Mouse (Mus musculus) megakaryocyte, embryonic 14.5 days (primary cell): ENCODE data around the gene Gramd1b. TPM values are rescaled to one million over a fixed set of nuclear protein-coding genes. Genes with fewer than 3 reads are reported as not detected.

Source experiments
- H3K27me3 ChIP-seq: replicated peaks from 2 replicates; pipeline ENCODE3; 2012; ENCODE audit warnings: inconsistent platforms
- H3K36me3 ChIP-seq: replicated peaks from 2 replicates; pipeline ENCODE3; 2012; ENCODE audit warnings: low read length, inconsistent platforms, mixed read lengths
- H3K4me1 ChIP-seq: 2 replicates; pipeline ENCODE4 v1.6.1; 2012; ENCODE audit warnings: inconsistent platforms
- H3K4me3 ChIP-seq: replicated peaks from 2 replicates; pipeline ENCODE3; 2012; ENCODE audit warnings: moderate library complexity, mild to moderate bottlenecking, inconsistent platforms
- H3K9me3 ChIP-seq: 2 replicates; pipeline ENCODE4 v1.6.1; 2012; ENCODE audit warnings: inconsistent platforms
- FLI1 ChIP-seq: IDR thresholded peaks from 2 replicates; pipeline ENCODE4 v1.6.1; 2012; ENCODE audit warnings: low read length, inconsistent platforms, mixed read lengths
- GATA1 ChIP-seq: IDR thresholded peaks from 3 replicates; pipeline ENCODE4 v1.6.1; 2012; ENCODE audit warnings: mixed read lengths, low read length, inconsistent platforms, borderline replicate concordance
- polyA plus RNA-seq: library from polyadenylated mRNA; stranded (reverse); fragments of >175 nt; gene quantifications from 2 replicates; pipeline ENCODE4 v1.2.3, GENCODE M21; 2012; ENCODE audit warnings: low replicate concordance; ENCODE audit not compliant: insufficient read depth

Gene Gramd1b
- polyA plus RNA-seq, 1 experiment = 3.1 TPM

GRCm38 (mm10) chr9:40481271-40481670 lies 49.9 kb downstream of the Gramd1b start:
- TF ChIP-seq FLI1 (no peak), GATA1 (no peak)
- peaks cover 12% of the 10 kb centered on the region for H3K27me3 ChIP-seq
- peaks cover 17% of the 10 kb centered on the region for H3K4me1 ChIP-seq
- H3K9me3 ChIP-seq = peaks cover 4% of the 10 kb centered on the region; the same call in 1 of the 2 replicates
- no peak overlapping the region for H3K4me3 ChIP-seq
- no peaks in the 10 kb centered on the region for H3K36me3 ChIP-seq

- Histone ChIP-seq H3K9me3 (no peaks in the 10 kb centered on the region), H3K36me3 (no peaks in the 10 kb centered on the region), H3K4me1 (peaks cover 17% of the 10 kb centered on the region), H3K27me3 (peaks cover 18% of the 10 kb centered on the region), H3K4me3 (no peak overlapping the region)
- TF ChIP-seq GATA1 (no peak), FLI1 (no peak)
Measured at GRCm38 (mm10) chr9:40479333-40479732, 51.9 kb downstream of the Gramd1b start.

- H3K4me1 ChIP-seq = peaks cover 17% of the 10 kb centered on the region
- H3K27me3 ChIP-seq = peaks cover 18% of the 10 kb centered on the region
- no peak for TF ChIP-seq FLI1
- TF ChIP-seq GATA1 = no peak
- H3K36me3 ChIP-seq = no peaks in the 10 kb centered on the region
- no peak overlapping the region for H3K4me3 ChIP-seq
- no peaks in the 10 kb centered on the region for H3K9me3 ChIP-seq
Measured at GRCm38 (mm10) chr9:40478146-40478900, 52.9 kb downstream of the Gramd1b start.

GRCm38 (mm10) chr9:40477611-40478010 lies 53.6 kb downstream of the Gramd1b start:
- TF ChIP-seq FLI1 = no peak
- no peak for TF ChIP-seq GATA1
- no peaks in the 10 kb centered on the region for H3K36me3 ChIP-seq
- no peak overlapping the region for H3K4me3 ChIP-seq
- no peaks in the 10 kb centered on the region for H3K9me3 ChIP-seq
- peaks cover 22% of the 10 kb centered on the region for H3K27me3 ChIP-seq
- peaks cover 17% of the 10 kb centered on the region for H3K4me1 ChIP-seq

- H3K9me3 ChIP-seq = no peaks in the 10 kb centered on the region
- H3K36me3 ChIP-seq = no peaks in the 10 kb centered on the region
- peaks cover 4% of the 10 kb centered on the region for H3K4me1 ChIP-seq
- TF ChIP-seq GATA1 (no peak), FLI1 (no peak)
- peaks cover 21% of the 10 kb centered on the region for H3K27me3 ChIP-seq
- no peak overlapping the region for H3K4me3 ChIP-seq
Measured at GRCm38 (mm10) chr9:40476098-40476497, 55.1 kb downstream of the Gramd1b start.

- peaks cover 24% of the 10 kb centered on the region for H3K27me3 ChIP-seq
- TF ChIP-seq GATA1 = no peak
- TF ChIP-seq FLI1 = no peak
- no peaks in the 10 kb centered on the region for H3K9me3 ChIP-seq
- no peak overlapping the region for H3K4me3 ChIP-seq
- H3K4me1 ChIP-seq = no peaks in the 10 kb centered on the region
- H3K36me3 ChIP-seq = no peaks in the 10 kb centered on the region
Measured at GRCm38 (mm10) chr9:40472961-40473510, 58.1 kb downstream of the Gramd1b start.

- Histone ChIP-seq H3K4me3 (no peak overlapping the region), H3K27me3 (peaks cover 31% of the 10 kb centered on the region), H3K4me1 (no peaks in the 10 kb centered on the region), H3K36me3 (no peaks in the 10 kb centered on the region), H3K9me3 (no peaks in the 10 kb centered on the region)
- no peak for TF ChIP-seq GATA1
- TF ChIP-seq FLI1 = no peak
Measured at GRCm38 (mm10) chr9:40469403-40470137, 61.6 kb downstream of the Gramd1b start.

GRCm38 (mm10) chr9:40466782-40467181 lies 64.4 kb downstream of the Gramd1b start:
- no peaks in the 10 kb centered on the region for H3K9me3 ChIP-seq
- TF ChIP-seq GATA1 (no peak), FLI1 (no peak)
- H3K27me3 ChIP-seq = peaks cover 27% of the 10 kb centered on the region
- H3K4me1 ChIP-seq = no peaks in the 10 kb centered on the region
- no peak overlapping the region for H3K4me3 ChIP-seq
- H3K36me3 ChIP-seq = no peaks in the 10 kb centered on the region

GRCm38 (mm10) chr9:40465596-40465995 lies 65.6 kb downstream of the Gramd1b start:
- no peaks in the 10 kb centered on the region for H3K36me3 ChIP-seq
- peaks cover 7% of the 10 kb centered on the region for H3K4me1 ChIP-seq
- H3K27me3 ChIP-seq = peaks cover 25% of the 10 kb centered on the region
- H3K4me3 ChIP-seq = no peak overlapping the region
- H3K9me3 ChIP-seq = no peaks in the 10 kb centered on the region
- TF ChIP-seq GATA1 = no peak
- TF ChIP-seq FLI1 = no peak

GRCm38 (mm10) chr9:40462401-40462800 lies 68.8 kb downstream of the Gramd1b start:
- H3K36me3 ChIP-seq = no peaks in the 10 kb centered on the region
- TF ChIP-seq GATA1 (no peak), FLI1 (no peak)
- H3K27me3 ChIP-seq = peaks cover 28% of the 10 kb centered on the region
- H3K4me3 ChIP-seq = no peak overlapping the region
- peaks cover 18% of the 10 kb centered on the region for H3K4me1 ChIP-seq
- H3K9me3 ChIP-seq = no peaks in the 10 kb centered on the region
